Mouse (Mus musculus) left cerebral cortex, adult 2 months (tissue): ENCODE data around the gene Dcaf12. TPM values are rescaled to one million over a fixed set of nuclear protein-coding genes. Genes with fewer than 3 reads are reported as not detected.
A peak's percentile ranks its signal among the peaks of the same experiment; 100 is the strongest.

Source experiments
- DNase-seq, 2 experiments: peaks; one replicate each; pipeline ENCODE4 v3.0.0; 2021 to 2022; ENCODE audit warnings: low spot score in 2 of 2, mixed read lengths in 1 of 2; ENCODE audit errors: extremely low spot score in 1 of 2
- H3K27ac ChIP-seq: fragments of 200-600 bp; 2 replicates; pipeline ENCODE4 v1.8.1; 2022
- H3K4me3 ChIP-seq: fragments of 200-600 bp; 2 replicates; pipeline ENCODE4 v1.8.1; 2022
- CTCF ChIP-seq: fragments of 200-600 bp; IDR thresholded peaks from 2 replicates; pipeline ENCODE4 v1.8.1; 2022; ENCODE audit warnings: antibody characterized with exemption, mild to moderate bottlenecking, moderate library complexity
- intact Hi-C: fragments of 180-260 bp; cut with DNase I; formaldehyde crosslinking; loops from one replicate; pipeline ENCODE4 v1.15.1; 2025
- total RNA-seq, 2 experiments: library from RNA; stranded (reverse); gene quantifications; 2 replicates each; pipeline ENCODE4 v1.2.3; 2021

Dcaf12 gene
- total RNA-seq, 2 experiments from 2014 or later, result 39.9 to 42.4 TPM

- no peak for DNase-seq
- Histone ChIP-seq H3K27ac (no peak overlapping the region), H3K4me3 (no peak overlapping the region)
- intact Hi-C loops, result no loop called here
- no peak for TF ChIP-seq CTCF
These were observed 46.6 kb downstream of the Dcaf12 start for GRCm38 (mm10) chr4:41268133-41268532.

- Histone ChIP-seq H3K27ac (no peak overlapping the region), H3K4me3 (no peak overlapping the region)
- intact Hi-C loops, result no loop called here
- no peak for DNase-seq
- no peak for TF ChIP-seq CTCF
These were observed 48.3 kb downstream of the Dcaf12 start for GRCm38 (mm10) chr4:41266350-41266749.

- H3K27ac ChIP-seq, result no peak overlapping the region
These were observed 54.0 kb downstream of the Dcaf12 start for GRCm38 (mm10) chr4:41260691-41261090.

GRCm38 (mm10) chr4:41259019-41259418 is 55.7 kb downstream of the Dcaf12 start:
- Histone ChIP-seq H3K27ac (no peak overlapping the region), H3K4me3 (no peak overlapping the region)
- intact Hi-C loops, result no loop called here
- no peak for DNase-seq
- no peak for TF ChIP-seq CTCF

More at GRCm38 (mm10) chr4:41260691-41261090, 54.0 kb downstream of the Dcaf12 start:
- no peak overlapping the region for H3K4me3 ChIP-seq
- intact Hi-C loops, result no loop called here
- no peak for DNase-seq
- no peak for TF ChIP-seq CTCF

GRCm38 (mm10) chr4:41257752-41258151 is 56.9 kb downstream of the Dcaf12 start:
- intact Hi-C loops, result no loop called here
- no peak overlapping the region for H3K27ac ChIP-seq
- no peak for TF ChIP-seq CTCF
- no peak overlapping the region for H3K4me3 ChIP-seq
- DNase-seq, result no peak

- TF ChIP-seq CTCF, result no peak
- intact Hi-C loops, result no loop called here
- peak; percentile 18 to 24 for DNase-seq
- Histone ChIP-seq H3K4me3 (no peak overlapping the region), H3K27ac (no peak overlapping the region)
These were observed 59.0 kb downstream of the Dcaf12 start for GRCm38 (mm10) chr4:41255564-41256210.

GRCm38 (mm10) chr4:41253756-41254155 is 60.9 kb downstream of the Dcaf12 start:
- Histone ChIP-seq H3K4me3 (no peak overlapping the region), H3K27ac (no peak overlapping the region)
- no peak for TF ChIP-seq CTCF
- DNase-seq, result no peak
- intact Hi-C loops, result no loop called here

- Histone ChIP-seq H3K27ac (no peak overlapping the region), H3K4me3 (no peak overlapping the region)
- peak; percentile 38 for TF ChIP-seq CTCF
- intact Hi-C loops, result no loop called here
- DNase-seq, result no peak
These were observed 69.3 kb downstream of the Dcaf12 start for GRCm38 (mm10) chr4:41245408-41245807.

Other genes starting within 250 kb of the Dcaf12 start
- not detected for gene Aqp3, start 216.7 kb downstream of the Dcaf12 start, total RNA-seq
- 10 to 100 TPM; 91.4 to 97.4 TPM for gene Nol6, start 190.4 kb downstream of the Dcaf12 start, total RNA-seq
- 10 to 100 TPM; 78.8 to 80.9 TPM for gene Ube2r2, start 179.1 kb downstream of the Dcaf12 start, total RNA-seq
- gene Ubap2, start 39.7 kb downstream of the Dcaf12 start, total RNA-seq, result 10 to 100 TPM; 39.4 to 42.2 TPM
- gene Ubap1, start 34.1 kb upstream of the Dcaf12 start, total RNA-seq, result 10 to 100 TPM; 47.7 to 49.0 TPM
- 1 to 10 TPM; 1.4 to 1.9 TPM for gene Kif24, start 150.0 kb upstream of the Dcaf12 start, total RNA-seq
- gene Nudt2, start 150.3 kb upstream of the Dcaf12 start, total RNA-seq, result 10 to 100 TPM; 25.3 to 28.2 TPM
- gene AI464131, start 188.2 kb upstream of the Dcaf12 start, total RNA-seq, result 10 to 100 TPM; 27.1 to 28.1 TPM
- 1 to 10 TPM; 5.2 to 6.1 TPM for gene 1110017D15Rik, start 202.4 kb upstream of the Dcaf12 start, total RNA-seq